Mouse (Mus musculus) liver, embryonic 14.5 days (tissue): ENCODE data around the gene Mif.

Experiments
- CTCF ChIP-seq: IDR thresholded peaks from 2 replicates; pipeline ENCODE4 v1.5.1; 2016; ENCODE audit warnings: antibody characterized with exemption, low read depth, control low read depth
- EP300 ChIP-seq: IDR thresholded peaks from 2 replicates; pipeline ENCODE4 v1.6.1; 2016; ENCODE audit warnings: antibody characterized with exemption, low read depth

DNA sequence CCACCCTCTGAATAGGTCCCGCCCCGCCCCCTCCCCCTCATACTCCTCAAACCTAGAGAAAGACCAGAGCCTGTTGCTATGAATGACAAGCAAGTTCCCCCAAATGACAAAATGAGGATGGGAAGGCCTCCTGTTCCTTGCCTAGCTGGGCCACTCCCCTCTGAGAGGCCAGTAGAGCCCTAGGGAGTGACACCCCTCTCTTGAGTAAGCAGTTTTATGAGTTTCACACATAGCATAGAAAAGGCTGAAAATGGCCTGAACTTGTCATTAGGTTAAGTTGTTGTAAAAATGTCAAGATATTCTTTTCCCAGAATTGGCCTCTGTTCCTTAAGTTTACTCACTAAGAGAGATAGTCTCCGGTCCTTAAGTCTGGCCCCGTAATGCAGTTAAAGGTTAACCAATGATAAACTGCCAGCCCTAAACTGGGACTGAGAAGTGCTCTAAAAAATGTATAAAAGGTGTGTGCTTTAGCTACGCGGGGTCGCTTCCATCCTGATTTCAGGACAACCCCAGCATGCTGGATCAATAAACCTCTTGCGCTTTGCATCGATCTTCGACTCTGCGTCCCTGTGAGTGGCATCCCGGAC is 7.4 kb downstream of the Mif start:
- no peak for TF ChIP-seq CTCF
- TF ChIP-seq EP300: no peak
